Mouse (Mus musculus) T-cell, adult 2 months (primary cell): ENCODE results near the gene Gltpd2.
"Not testable (repeated sequence)": the region's sequence is repeated elsewhere in the genome, so short reads cannot be mapped to it uniquely, and the experiment has no call there.

Source experiments
- DNase-seq: peaks from one replicate; pipeline ENCODE4 v3.0.0; 2022; ENCODE audit warnings: low spot score

Gltpd2 gene

GRCm38 (mm10) chr11:70518436-70518835, 560 bp upstream of the Gltpd2 start:
- no peak for DNase-seq

- no peak for DNase-seq
Observed at GRCm38 (mm10) chr11:70520178-70520769, 1.3 kb downstream of the Gltpd2 start.

DNA sequence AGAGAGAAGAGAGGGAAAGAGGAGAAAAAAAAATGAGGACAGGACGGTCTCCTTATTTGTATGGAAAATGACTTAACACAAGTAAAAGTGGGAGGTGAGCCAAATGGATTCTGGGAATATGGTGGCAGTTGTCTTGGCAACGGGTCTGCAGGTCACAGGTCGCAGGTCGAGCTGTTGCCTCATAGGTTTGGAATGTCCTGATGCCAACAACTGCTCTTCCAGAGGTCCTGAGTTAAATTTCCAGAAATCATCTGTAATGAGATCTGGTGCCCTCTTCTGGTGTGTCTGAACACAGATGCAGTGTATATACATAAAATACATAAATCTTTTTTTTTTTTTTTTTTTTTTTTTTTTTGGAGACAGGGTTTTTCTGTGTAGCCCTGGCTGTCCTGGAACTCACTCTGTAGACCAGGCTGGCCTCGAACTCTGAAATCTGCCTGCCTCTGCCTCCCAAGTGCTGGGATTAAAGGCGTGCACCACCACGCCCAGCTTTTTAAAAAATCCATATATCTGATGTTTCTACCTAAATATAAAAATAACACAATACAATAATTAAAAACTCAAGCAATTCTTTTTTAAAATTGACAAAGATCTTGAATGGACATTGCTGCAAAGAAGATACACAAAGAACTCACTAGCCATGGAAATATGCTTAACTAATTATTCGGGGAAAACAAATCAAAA, 4.5 kb downstream of the Gltpd2 start:
- not testable (repeated sequence) for DNase-seq

- DNase-seq = no peak
Observed at GRCm38 (mm10) chr11:70524782-70525181, 5.8 kb downstream of the Gltpd2 start.

GRCm38 (mm10) chr11:70525184-70525678, 6.2 kb downstream of the Gltpd2 start, which contains the start of gene Psmb6:
Gene Psmb6 (plus strand): TSS chr11:70525367.
- peak; percentile 92 for DNase-seq

GRCm38 (mm10) chr11:70525726-70526125, 6.7 kb downstream of the Gltpd2 start:
- DNase-seq = no peak

DNA sequence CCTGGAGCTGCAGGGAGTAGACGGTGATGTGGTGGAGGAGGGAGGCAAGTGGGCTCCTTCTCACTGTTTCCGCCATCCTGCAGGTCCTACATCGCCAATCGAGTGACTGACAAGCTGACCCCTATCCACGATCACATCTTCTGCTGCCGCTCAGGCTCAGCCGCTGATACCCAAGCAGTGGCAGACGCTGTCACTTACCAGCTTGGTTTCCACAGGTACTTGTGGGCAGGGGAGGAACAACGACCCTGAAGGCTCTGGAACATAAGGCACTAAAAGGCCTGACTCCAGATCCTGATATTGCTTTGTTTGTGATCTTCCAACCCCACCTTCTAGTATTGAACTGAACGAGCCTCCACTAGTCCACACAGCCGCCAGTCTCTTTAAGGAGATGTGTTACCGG, 7.2 kb downstream of the Gltpd2 start:
- no peak for DNase-seq

DNA sequence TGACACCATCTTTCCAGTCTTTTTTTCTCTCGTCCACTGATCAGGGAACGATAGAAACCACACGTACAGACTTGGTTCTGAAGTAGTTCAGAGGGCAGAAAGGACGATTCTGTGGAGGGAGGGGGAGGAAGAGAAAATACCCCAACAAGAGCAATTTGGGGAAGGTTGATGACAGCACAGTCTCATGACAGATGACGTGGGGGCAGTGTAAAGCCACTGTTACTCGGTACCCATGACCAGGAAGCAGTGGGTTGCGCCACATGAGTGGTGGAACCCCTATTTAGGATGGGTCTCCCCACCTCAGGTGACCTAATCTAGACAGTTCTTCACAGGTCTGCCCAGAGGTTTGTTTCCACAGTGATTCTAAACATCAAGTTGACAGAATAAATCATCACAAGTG, 9.6 kb downstream of the Gltpd2 start:
- DNase-seq = no peak

- DNase-seq = not testable (repeated sequence)
Observed at GRCm38 (mm10) chr11:70531065-70531464, 12.1 kb downstream of the Gltpd2 start.

GRCm38 (mm10) chr11:70532839-70533238, 13.8 kb downstream of the Gltpd2 start, which contains the start of gene Gm40193:
Gene Gm40193 (minus strand): TSS chr11:70532939.
- DNase-seq = no peak

DNA sequence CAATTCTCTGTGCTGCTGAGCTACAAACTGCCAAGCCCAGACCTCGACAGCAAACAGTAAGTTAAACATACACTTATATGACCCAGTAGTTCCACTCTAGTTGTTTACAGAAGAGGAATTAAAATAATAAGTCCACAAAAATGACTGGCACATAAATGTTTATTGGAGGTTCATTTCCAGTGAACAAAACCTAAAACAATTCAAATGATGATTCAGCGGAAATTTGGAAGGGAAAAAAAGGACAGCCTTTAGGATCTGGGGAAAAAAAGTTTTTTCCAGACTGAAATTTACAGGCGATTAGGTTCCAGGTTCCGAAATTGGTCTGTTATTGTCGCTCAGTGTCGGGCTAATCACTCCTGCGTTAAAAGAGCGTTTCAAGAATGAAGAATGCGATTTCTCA, 20.4 kb downstream of the Gltpd2 start:
- DNase-seq = no peak

DNA sequence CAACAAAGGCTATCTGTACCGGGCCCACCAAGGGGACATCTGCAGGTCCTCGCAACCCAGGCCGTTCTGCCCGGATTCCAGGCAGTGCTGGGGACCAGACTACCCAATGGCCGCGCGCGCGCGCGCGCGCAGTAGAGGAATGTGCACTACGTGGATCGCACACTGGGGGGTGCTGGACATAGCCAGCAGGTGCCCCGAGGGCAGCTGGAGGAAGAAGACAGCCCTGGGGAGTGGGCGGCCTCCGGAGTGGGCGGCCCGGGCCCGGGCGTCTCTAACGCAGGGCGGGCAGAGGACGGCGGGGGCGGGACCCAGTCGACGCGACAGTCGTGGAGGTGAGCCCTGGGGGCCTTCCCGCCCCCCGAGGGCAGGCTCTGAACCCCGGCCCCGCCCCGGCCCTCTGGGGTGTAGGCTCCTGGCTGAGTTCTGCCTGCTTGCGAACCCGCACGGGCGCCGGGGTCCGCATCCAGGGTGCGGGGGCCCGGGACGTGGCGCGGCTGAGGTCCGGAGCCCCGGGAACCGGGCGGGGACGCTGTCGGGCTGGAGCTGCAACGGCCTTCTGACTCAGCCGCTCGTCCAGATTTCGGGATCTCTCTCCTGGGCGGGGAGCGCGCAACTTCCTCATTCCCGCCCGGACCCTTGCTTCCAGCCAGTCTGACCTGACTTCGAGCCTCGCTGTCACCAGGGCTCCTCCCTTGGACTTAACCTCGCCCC, 21.0 kb downstream of the Gltpd2 start, which contains the start of gene Pld2:
Pld2 (plus strand) TSS at position 188 of the 711 bp plus-strand sequence.
- DNase-seq = peak; percentile 87

- DNase-seq = no peak
Observed at GRCm38 (mm10) chr11:70540928-70541327, 21.9 kb downstream of the Gltpd2 start.

DNA sequence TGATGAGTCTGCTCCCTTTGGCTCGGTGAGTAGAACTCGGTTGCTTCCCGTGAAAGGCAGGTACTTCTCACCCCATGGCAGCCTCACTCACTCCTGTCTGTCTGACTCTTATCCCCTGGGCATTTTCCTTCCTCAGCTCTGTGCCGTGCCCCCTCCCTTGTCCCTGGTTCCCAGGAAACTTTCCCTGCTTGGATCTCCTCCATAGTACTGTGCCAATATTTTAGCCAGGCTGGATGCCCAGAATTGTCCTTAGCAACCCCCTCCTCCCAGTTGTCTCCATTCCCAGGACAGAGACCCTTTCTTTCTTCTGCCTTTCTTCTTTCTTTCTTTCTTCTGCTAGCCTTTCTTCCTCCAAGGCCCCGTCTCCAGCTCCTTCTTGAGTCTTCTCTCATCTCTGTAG, 22.4 kb downstream of the Gltpd2 start:
- no peak for DNase-seq

DNA sequence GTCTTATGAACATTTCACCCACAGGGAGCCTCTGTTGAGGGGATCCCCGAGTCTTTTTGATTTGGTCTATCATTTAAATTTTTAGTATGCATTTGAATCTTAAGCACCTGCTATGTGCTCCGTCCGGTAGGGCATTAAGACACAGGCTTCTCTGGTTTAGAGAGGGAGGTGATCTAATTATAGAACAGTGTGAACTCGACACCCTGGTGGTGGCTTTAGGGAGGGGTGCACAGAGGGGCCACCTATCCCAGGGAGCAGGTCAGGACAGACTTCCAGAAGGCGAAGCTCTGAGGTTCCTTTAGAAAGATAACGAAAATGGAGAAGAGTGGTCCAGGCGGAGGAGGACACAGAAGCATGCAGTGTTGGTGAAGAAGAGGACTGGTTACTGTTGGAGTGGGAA, 25.5 kb downstream of the Gltpd2 start:
- DNase-seq = no peak

- no peak for DNase-seq
Observed at GRCm38 (mm10) chr11:70551526-70551925, 32.5 kb downstream of the Gltpd2 start.

DNA sequence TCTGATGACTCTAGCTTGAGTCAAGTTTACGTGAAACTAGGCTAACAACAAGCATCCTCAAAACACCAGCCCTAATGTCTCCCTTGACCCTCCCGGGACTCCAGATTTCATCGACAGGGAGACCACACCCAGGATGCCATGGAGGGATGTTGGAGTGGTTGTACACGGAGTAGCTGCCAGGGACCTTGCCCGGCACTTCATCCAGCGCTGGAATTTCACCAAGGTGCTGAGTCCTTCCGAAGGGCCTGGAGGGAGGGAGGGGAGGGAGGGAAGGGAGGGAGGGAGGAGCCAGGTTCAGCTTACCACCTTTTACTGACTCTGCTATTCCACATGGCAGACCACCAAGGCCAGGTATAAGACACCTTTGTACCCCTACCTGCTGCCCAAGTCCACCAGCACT, 34.9 kb downstream of the Gltpd2 start:
- DNase-seq = no peak

DNA sequence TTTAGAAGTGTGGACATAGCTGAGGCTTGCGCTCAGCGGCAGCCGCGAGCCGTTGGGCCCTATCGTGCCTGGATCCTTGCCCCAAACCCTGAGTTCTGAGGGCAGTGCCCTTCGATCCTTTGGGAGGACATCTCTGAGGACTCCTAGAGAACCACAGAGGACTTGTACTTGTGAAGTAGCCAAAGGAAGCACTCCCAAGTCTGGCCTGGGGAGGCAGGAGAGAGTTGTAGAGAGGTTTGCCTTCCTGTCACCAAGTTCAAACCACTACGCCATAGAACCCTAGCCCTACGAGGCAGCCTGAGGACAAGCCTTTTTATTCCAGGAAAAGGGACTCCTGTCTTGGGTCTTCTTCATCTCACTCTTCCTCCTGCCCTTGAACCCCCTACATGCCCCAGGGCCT, 38.5 kb downstream of the Gltpd2 start:
- no peak for DNase-seq

DNA sequence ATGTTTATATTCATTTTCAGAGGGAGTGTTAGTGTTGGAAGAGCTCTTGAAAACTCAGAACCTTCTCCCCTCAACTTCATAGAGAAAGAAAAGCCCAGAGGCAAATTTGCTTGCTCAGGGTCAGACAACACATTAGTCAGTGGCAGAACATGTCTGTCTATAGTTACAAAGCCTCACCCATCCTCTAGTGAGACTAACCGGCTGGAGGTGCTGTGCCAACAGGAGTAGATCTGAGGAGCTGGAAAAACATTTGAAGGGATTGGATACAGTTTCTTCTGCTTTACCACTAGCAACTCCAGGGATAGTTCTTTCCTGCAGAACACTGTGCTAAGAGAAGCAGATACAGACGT, 42.9 kb downstream of the Gltpd2 start:
- no peak for DNase-seq

- peak; percentile 87 for DNase-seq
Observed at GRCm38 (mm10) chr11:70562287-70562994, 43.4 kb downstream of the Gltpd2 start, which contains the start of gene Mink1. Gene Mink1 (plus strand): TSS chr11:70562881.

DNA sequence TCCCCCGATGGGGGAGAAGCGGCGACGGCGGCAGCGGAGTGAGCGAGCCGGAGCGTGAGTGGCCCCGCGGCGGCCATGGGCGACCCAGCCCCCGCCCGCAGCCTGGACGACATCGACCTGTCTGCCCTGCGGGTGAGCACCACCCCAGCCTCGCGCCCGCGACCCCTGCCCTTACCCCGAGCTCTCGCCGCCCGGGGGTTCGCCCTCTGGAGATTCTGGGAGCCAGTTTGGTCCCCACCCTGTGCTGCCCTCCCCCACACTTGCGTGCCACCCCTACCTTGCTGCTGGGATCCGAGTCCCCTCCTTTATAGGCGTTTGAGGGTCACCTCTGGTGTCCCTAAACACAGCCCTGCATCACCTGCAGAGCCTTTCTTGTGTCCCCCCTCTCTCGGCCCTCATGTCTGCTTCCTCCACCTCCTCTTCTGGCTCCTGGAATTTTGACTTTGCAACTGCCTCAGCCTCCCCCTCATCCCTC, 44.0 kb downstream of the Gltpd2 start:
- no peak for DNase-seq
